Mouse (Mus musculus): ENCODE measurements around the gene Ankrd26. TPM values are rescaled to one million over a fixed set of nuclear protein-coding genes. Genes with fewer than 3 reads are reported as not detected.

Gene Ankrd26
- polyA plus RNA-seq, 1 experiment from 2014 or later, result 15.0 TPM

DNA sequence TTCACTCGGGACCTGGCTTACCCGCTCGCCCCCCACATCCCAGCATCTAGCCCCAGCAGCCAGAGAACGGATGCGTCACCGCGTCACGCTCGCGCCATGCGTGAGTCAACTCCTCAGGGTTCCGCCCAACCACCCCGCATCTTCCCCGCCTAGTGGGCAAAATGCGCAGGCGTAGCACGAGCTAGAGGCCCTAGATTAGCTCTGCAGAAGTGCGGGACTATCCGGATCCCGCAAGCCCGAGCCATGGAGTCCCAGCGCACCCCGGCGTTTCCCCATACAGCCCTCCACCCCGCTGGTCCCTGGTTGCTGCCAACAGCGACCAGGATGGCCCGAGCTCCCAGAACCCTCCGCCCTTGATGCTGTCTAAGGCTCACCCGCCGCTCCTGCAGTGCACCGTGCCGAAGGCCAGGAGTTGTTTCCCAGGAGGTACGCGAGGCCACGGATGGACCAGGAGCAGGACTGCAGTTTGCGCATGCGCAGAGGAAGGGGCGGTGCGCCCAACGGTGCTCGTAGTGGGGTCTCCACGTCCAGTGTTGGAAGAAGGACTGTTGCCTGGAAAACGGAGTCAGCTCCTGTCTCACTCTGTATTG is 106.9 kb downstream of the Ankrd26 start, which contains the start of gene Zfp248:
TSS of gene Zfp248 (minus strand) at position 487 of the 590 bp plus-strand sequence.
- Histone ChIP-seq H3K4me2 (replicated peaks) (peak within 1 kb of the TSS; percentile 74), H3K27ac (peak within 1 kb of the TSS; percentile 98), H3K4me1 (replicated peaks; ENCODE audit: control insufficient read depth, insufficient read depth, low read length) (peaks cover 17% of the 10 kb centered on the region; the same call in 1 of the 2 replicates), H3K9me3 (ENCODE audit: control insufficient read depth, low read length) (no peaks in the 10 kb centered on the region), H3K36me3 (replicated peaks; ENCODE audit: control insufficient read depth, insufficient read depth) (peaks cover 11% of the 10 kb centered on the region; the same call in 1 of the 2 replicates), H3K27me3 (ENCODE audit: control insufficient read depth, insufficient read depth, low read length) (no peaks in the 10 kb centered on the region), H3K4me3 (replicated peaks; ENCODE audit: low read length) (peak within 1 kb of the TSS; percentile 66), H3K9ac (peak within 1 kb of the TSS; percentile 88)
- peak; percentile 91 for DNase-seq (ENCODE audit: low spot score)
- peak; percentile 99 for ATAC-seq (ENCODE audit: low FRiP score)
- 0% methylated on average over 43 of the region's 43 CpGs for WGBS

DNA sequence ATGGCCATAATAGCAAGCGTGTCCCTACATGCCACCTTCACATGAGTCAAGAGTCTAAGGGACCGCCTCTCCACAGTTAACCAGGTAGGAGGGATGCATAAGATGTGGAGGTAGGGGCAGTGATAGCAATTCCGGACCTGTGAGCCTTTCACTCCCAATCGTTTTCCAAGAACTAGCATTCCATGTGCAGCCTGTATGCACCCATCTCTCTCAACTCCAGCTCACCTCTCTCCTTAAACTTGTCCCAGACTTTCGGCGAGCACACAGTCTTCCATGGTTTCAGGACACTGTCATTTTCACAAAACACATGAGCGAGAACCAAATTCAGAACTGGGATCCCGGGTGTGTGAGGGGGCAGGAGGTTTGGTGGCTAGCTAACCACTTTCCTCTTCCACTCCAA is 107.6 kb downstream of the Ankrd26 start:
- H3K9ac ChIP-seq, result peak overlapping the region; percentile 88
- peak overlapping the region; percentile 98 for H3K27ac ChIP-seq
- H3K4me3 ChIP-seq (replicated peaks; ENCODE audit: low read length), result peak overlapping the region; percentile 66
- WGBS, result 46% methylated on average over 8 of the region's 8 CpGs
- H3K27me3 ChIP-seq (ENCODE audit: control insufficient read depth, insufficient read depth, low read length), result no peaks in the 10 kb centered on the region
- H3K4me1 ChIP-seq (replicated peaks; ENCODE audit: control insufficient read depth, insufficient read depth, low read length), result peaks cover 17% of the 10 kb centered on the region; the same call in 1 of the 2 replicates
- peak overlapping the region; percentile 74 for H3K4me2 ChIP-seq (replicated peaks)
- peaks cover 11% of the 10 kb centered on the region; the same call in 1 of the 2 replicates for H3K36me3 ChIP-seq (replicated peaks; ENCODE audit: control insufficient read depth, insufficient read depth)
- no peak for ATAC-seq (ENCODE audit: low FRiP score)
- no peaks in the 10 kb centered on the region for H3K9me3 ChIP-seq (ENCODE audit: control insufficient read depth, low read length)
- no peak for DNase-seq (ENCODE audit: low spot score)

Other genes with a start within 250 kb of the Ankrd26 start
- gene Bms1, start 142.8 kb downstream of the Ankrd26 start, polyA plus RNA-seq (2014; fragmentation: Nextera tagmentation; extraction: Ambion mirVana), result 20.1 and 23.6 TPM in 2 replicates
- 16.6 and 17.7 TPM in 2 replicates for gene Zfp248, start 106.7 kb downstream of the Ankrd26 start, polyA plus RNA-seq (2014; fragmentation: Nextera tagmentation; extraction: Ambion mirVana)
- 13.5 and 16.5 TPM in 2 replicates for gene Zfp9, start 82.9 kb downstream of the Ankrd26 start, polyA plus RNA-seq (2014; fragmentation: Nextera tagmentation; extraction: Ambion mirVana)